Mouse (Mus musculus) spleen, postnatal 14 days (tissue): Measurements from ENCODE around the gene Hes7.

Experiments
- DNase-seq, 2 experiments: peaks; one replicate each; pipeline ENCODE4 v3.0.0; 2021 to 2022; ENCODE audit warnings: low spot score in 2 of 2

Gene Hes7

DNA sequence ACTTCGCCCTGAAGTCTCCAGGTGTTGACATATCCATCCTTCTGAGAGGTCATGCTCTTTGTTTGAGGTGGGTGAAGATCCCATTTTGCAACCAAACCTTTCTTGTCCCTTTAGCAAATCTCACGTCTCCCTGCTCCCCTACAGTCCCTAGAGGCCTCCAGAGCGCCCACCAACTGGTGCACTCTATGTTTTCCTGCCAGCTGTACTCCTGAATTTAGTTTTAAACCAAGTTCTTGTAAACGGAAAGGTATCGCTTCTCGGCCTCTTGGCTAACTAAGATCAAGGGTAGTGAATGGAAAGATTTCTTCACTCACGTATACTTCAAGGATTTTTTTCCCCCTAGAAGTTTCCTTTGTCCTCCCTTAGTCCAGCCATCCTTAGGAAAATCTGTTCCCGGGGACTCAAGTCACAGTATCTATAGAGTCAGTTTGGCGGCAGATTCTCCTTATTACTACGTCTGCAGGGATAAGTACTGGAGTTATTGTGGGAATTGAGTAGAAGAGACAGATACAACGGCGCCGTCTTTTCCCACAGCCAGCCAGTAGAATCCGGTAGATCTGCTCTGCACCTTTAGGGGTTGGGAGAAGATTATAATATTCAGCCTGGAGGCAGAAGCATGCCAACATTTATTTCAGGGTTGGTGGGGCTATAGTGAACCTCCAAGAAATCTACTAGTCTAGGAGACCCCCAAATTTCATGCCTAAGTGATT is 603 bp upstream of the Hes7 start:
- no peak for DNase-seq

DNA sequence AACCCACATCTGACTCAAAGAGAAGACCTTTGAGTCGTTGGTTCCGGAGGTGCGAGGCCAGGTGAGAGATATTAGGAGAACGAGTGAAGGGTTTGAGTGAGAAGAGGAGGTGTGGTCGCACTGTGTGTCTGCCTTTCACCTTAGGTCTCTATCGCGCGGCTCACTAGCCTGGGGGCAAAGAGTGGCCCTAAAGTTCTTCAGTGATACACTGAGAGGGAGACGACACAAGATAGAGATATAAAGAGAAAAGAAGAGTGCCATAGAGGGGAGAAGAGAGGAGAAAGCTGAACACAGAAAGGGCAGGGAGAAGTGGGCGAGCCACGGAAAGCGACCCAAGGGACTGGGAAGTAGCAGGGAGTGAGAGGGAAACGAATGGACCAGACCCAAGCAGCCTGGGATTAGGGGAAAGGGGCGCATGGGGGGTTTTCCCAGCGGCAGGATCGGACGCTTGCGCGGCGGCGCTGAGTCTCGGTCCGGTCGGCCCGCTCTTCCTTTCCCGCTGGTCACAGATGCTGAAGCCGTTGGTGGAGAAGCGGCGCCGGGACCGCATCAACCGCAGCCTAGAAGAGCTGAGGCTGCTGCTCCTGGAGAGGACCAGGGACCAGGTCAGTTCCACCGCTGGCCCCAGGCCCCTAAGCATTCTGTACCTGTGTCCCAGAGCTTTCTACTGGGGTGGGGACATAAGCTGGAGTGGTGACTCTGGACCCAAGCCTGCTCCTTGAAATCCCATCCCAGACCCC is 967 bp downstream of the Hes7 start:
- DNase-seq = peak in 1 of 2 experiments; percentile 16

DNA sequence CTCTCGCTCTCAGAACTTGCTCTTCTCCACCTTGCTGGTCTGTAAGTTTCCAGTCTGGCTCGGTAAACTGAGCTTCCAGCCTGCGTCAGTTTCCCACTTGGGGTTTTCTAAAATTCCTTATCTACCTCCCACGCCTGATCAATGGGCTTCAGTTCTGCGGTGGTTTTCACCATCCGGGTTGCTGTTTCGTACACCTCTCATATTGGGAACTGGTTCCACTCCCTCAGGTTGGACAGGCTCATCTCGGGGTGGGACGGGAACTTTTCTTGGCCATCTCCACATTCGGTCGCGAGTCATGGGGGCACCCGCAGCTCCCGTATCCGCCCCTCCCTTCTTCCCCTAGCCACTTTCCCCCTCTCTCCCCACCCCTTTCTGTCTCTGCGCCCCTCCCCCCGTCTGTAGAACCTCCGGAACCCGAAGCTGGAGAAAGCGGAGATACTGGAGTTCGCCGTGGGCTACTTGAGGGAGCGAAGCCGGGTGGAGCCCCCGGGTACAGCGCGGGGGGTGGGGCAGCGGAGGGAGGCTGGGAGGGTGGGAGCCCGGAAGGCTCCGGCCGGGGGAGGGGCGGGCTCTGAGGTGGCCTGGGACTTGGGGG is 1.6 kb downstream of the Hes7 start:
- no peak for DNase-seq

DNA sequence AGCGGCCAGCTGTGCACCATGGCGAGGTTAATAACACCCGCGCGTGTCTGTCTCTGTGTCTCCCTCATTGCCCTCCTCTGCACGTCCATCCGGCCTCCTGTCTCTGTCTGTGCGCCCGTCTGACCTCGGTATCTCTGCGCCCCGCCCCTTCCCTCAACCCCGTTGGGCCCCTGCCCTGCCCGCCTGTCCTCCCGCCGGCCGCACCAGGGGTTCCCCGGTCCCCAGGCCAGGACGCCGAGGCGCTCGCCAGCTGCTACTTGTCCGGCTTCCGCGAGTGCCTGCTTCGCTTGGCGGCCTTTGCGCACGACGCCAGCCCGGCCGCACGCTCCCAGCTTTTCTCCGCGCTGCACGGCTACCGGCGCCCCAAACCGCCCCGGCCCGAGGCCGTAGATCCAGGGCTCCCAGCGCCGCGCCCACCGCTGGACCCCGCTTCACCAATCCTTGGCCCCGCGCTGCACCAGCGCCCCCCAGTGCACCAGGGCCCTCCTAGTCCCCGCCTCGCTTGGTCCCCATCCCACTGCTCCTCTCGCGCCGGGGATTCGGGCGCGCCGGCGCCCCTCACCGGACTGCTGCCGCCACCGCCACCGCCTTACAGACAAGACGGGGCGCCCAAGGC is 2.2 kb downstream of the Hes7 start, which contains the start of gene 9130213A22Rik:
Gene 9130213A22Rik (minus strand): TSS at position 254 of the 616 bp plus-strand sequence.
- DNase-seq = peak; percentile 65 to 68

DNA sequence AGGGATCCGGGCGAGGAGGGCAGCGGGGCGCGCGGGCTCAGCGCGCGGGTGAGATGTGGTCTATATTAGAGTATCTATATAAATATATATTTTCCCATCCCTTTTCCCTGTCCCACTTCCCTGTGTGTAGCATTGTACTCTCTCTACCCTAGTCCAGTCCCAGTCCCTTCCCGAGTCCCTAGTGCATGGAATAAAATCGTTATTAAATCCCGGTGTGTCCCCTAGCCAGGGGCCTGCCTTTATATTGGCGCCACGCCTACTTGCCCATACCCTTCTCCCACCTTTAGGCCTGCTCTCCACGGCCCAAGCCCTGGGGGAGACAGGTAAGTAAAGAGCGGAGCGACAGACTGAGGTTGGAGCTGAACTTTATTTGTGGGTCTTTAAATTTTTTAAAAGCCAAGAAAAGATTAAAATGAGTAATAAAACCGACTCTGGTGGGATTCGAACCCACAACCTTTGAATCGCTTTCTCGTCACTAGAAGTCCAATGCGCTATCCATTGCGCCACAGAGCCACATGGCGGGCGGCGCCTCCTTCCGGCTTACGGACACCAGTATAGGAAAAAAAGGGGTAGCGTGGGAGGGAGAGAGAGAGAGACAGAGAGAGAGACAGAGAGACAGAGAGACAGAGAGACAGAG is 3.0 kb downstream of the Hes7 start:
- peak; percentile 81 to 84 for DNase-seq

DNA sequence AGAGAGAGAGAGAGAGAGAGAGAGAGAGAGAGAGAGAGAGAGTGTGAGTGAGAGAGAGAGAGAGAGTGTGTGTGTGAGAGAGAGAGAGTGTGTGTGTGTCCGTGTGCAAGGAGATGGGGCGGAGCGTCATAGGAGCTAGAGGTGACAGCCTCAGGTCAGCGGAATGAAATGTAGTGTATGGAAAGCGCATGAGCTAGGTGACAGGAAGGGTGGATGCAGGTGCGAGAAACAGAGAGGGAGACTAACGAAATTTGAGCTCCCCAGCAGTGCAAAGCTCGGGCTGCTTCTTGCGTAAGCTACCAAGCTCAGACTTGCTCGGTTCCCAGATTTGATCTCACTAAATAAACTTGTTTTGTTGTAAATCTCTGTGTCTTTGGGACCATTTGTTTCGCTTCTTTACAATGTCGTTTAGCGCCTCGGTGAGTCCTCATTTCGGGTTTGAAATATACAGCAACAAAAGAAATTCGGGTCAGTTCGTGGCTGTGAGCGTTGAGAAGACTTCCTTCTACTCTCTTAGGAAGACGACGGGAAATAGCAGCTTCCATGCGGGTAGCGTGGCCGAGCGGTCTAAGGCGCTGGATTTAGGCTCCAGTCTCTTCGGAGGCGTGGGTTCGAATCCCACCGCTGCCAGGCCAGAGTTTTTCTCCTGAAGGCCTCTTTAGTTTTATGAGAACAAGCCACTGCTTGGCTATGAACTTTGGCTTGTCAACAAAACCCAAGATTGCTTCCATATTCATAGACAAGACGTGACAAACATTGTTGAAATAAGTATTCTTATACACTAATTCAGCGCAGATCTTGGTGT is 3.7 kb downstream of the Hes7 start:
- peak; percentile 74 to 78 for DNase-seq

DNA sequence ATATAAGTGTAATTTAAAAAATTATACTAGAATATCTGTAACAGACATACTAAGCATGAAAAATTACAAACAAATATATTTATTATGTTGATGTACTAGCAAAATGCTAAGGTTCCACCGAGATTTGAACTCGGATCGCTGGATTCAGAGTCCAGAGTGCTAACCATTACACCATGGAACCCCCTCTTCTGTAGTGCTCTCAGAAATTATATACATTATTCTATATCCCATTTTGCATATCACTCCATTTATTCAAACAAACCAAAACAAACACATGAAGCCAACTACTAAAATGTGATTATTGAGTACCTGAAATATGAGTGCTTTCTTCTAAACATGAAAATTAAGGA is 4.3 kb downstream of the Hes7 start:
- DNase-seq = peak in 1 of 2 experiments; percentile 61

DNA sequence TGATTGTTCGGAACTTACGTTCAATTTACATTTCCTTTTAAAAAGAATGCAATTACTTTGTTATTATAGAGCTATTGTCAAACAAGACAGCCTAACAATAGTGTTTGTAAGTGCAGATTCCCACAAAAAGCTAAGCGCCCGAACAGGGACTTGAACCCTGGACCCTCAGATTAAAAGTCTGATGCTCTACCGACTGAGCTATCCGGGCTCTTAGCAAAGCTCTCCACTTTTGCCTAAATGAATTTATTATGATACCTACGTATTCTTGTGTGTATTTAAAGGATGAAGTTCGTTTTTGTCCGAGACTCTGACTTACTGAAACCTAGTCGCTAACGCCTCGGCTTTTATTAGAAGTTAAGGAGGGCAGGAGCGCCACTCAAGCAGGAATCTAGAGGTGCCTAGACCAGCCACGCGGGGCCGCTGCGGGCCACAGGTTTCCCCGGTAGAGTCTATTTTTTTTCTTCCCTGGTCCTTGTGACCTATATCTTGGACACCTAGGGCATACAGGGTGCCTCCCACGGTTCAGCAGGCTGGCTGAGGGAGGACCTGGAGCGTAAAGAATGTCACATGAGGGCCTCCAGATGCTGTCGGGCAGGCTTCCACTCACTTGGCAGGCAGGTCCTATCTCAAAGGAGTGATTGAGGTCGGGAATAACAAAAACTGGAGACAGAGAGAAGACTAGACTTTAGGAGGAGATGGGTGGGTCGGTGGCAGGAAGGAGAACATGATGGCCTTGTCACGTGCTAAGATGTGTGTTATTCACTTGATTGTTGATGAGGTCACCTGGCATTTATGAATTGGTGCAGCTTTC is 5.0 kb downstream of the Hes7 start:
- peak; percentile 53 to 61 for DNase-seq

DNA sequence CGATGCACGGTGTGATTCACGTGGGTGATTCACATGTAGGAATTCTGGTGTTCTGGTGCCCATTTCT is 5.5 kb downstream of the Hes7 start, which contains the start of gene Aloxe3:
Gene Aloxe3 (plus strand): TSS at position 45 of the 67 bp plus-strand sequence.
- DNase-seq = no peak

DNA sequence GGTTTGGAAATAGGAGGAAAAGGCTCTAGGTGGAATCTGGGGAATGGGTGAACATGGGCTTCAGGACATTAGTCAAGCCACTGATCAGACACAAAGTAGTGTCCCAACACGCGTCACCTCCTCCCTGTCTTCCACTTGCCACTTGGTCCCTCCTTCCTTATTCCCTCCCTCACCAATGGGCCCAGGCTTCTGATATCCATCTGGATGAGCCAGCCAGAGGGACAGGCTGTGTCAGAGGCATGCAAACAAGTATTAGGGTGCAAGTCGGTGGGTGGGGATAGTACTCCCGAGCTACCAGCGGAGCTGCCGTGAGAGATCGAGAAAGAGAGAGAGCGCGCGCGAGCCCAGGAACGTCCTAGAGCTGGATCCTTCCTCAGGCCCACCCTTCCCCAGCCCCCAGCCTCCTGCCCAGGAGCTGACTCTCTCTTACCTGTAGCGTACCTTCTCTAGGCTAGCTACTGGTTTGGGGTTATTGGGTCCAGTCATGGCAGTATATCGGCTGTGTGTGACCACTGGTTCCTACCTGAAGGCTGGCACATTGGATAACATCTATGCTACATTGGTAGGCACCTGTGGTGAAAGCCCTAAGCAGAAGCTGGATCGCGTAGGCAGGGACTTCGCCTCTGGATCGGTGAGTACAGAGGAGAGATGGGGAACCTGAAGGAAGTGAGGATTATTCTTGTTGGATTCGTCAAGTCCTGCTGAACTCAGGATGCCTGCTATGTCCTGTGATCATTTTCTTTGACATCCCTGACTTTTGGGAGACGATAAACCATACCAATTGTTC is 5.9 kb downstream of the Hes7 start:
- no peak for DNase-seq

DNA sequence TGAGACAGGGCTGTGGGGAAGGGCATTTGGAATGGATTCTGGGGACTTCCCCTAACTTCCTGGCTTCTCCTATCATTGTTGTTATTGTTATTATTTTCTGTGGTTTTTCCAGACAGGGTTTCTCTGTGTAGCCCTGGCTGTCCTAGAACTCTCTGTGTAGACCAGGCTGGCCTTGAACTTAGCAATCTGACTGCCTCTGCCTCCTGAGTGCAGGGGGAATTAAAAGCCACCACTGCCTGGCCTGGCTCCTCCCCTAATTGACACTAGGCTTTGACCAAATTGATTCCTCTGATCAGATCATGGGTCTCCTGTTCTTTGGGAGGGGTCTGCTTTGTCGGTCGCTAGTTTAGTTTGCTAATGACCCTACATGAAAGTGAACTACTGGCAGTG is 6.5 kb downstream of the Hes7 start:
- no peak for DNase-seq

DNA sequence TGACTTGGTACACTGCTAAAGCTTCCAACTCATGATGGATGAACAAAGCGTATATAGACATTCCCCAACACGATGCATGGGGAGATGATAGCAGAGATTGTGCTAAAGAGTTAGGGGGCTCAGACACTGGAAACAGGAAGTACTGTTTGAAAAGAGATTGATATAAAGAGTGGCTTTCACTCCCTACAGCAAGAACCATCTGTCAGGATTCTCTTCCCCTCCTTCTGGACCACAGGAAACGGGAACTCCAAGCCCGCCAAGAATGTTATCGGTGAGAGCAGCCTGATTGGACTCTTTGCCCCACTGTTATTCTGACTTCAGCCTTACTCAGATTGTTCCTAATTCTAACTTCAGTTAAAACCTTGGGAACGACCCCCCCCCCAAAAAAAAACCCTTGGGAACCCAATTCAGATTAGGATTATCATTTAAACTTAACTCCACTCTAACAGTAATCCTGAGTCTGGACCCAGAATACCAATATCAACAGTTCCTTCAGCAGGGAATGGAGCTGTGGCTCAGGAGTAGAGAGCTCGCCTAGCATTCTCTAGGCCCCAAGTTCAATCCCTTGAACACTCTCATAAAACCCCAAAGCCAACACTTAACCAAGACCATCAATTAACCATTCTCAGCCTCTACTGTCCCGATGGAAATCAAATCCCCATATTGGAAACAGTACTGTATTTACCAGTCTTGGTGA is 8.4 kb downstream of the Hes7 start:
- no peak for DNase-seq

DNA sequence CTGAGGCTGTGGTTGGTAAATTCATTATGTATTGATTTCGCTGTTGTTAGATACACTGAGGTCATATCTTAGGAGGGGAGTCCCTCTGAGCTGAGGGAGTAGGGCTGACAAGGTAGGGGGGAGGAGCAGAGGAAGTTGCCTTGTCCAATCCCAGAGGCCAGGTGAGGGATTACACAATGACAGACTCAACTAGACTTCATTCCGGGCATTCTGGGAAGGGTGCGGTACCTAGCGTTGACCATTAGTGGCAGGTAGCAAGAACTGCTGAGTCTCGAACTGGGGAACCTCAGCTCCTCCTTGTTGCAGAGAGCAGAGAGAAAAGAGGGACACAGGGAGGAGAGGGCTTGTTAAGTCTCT is 13.3 kb downstream of the Hes7 start:
- DNase-seq = no peak

DNA sequence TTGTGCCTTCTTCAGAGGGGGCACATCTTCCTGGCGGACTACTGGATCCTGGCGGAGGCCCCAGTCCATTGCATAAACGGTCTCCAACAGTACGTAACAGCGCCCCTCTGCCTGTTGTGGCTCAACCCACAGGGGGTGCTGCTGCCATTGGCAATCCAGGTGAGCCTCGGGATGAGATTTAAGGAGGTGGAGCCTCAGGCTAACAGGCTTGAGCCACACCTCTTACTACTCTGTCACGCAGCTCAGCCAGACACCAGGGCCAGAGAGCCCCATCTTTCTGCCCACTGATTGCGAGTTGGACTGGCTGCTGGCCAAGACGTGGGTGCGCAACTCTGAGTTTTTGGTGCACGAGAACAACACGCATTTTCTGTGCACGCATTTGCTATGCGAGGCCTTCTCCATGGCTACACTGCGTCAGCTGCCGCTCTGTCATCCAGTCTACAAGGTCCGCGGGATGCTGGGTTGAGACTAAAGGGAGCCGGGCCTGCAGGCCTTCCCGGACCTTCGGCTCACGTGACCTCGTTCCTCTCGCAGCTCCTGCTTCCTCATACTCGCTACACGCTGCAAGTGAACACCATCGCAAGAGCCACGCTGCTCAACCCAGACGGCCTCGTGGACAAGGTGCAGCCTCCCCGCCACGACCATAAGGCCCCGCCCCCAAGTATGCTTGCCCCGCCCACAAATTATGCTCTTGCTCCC is 13.9 kb downstream of the Hes7 start:
- DNase-seq = no peak

DNA sequence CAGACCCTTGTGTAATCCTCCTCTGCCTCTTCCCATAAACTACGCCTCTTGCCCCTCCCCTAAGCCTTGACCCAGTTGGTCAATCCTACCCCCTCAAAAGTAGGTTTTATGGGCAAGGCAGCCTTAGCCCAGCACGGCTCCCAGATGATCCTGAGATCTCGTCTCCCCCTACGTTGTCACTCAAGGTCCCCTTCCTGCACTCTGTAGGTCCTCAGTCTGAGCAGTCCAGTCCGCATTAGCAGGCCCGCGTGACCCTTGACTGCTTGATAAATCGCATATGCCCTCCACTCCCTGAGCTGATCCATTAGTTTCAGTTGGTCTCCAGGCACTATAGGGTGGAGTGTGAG is 14.4 kb downstream of the Hes7 start:
- no peak for DNase-seq

DNA sequence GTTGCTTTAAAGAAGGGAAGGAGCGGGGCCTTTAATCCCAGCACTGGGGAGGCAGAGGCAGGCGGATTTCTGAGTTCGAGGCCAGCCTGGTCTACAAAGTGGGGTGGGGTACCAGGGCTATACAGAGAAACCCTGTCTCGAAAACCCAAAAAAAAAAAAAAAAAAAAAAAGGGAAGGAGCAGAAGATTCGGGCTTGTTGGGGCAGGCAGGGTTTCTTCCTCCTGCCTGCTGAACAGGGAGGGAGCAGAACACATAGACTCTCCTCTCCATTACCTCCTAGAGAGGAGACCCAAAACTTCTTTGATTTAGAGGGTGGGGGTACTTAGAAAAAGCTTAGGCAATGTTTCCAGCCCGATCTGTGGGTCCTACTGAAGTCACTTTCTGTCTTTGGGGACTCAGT is 15.2 kb downstream of the Hes7 start:
- DNase-seq = no peak

DNA sequence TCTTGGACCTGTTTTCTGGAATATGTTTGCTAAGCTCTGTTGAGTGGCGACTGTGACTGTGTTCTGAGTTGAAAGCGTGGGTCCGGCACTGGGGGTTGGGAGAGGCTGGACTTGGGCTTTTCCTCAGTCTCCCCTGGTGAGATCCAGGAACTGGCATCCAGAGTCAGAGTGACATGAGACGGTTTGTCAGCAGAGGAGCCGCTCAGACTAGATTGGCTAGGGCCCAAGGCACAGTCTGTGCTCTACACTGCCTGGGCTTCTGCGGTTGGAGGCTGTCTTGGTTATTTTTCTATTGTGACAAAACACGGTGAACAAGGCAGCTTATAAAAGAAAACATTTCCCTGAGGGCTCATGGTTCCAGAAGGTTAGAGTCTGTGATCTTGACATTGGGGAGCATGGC is 27.3 kb downstream of the Hes7 start:
- no peak for DNase-seq

DNA sequence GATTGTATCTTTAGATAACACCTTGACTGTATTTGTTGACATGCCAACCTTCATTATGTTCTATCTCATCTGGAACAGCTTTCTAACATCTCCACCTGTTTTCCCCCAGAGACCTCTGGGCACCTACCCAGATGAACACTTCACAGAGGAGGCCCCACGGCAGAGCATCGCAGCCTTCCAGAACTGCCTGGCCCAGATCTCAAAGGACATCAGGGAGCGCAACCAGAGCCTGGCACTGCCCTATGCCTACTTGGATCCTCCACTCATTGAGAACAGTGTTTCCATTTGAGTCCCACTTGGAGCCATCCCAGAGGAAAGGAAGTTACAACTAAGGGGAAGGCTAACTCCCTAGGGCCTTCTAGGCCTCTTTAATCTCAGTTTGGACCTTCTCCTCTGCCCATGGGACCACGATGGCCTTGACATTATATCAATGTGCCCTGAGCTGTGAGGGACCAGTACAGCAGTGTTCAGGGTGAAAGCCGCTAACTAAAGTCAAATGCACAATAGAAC is 28.3 kb downstream of the Hes7 start:
- no peak for DNase-seq

DNA sequence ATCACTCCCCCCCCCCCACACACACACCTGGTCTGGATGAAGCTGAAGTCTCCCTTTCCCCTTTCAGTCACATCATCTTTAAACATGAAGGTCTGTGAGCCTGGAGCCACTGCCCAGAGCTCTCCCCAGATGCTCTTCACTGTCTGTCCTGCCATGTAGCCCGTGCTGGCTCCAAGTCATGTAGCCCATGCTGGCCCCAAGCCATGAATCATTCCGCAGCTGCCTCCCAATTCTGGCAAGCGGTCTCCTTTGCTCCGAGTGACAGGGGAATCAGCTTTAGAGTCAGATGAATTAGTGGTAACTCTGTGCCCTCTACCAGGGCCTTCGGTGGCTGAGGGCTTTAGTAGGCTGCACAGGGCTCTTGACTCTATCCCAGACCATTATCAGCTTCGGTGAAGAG is 29.5 kb downstream of the Hes7 start:
- no peak for DNase-seq
